Mouse (Mus musculus): ENCODE data around the gene Phox2b. TPM values are rescaled to one million over a fixed set of nuclear protein-coding genes. Genes with fewer than 3 reads are reported as not detected.
A peak's percentile ranks its signal among the peaks of the same experiment; 100 is the strongest.

Gene Phox2b
- total and polyA plus RNA-seq, 2 experiments from 2014 or later, result 11.3 to 15.8 TPM

DNA sequence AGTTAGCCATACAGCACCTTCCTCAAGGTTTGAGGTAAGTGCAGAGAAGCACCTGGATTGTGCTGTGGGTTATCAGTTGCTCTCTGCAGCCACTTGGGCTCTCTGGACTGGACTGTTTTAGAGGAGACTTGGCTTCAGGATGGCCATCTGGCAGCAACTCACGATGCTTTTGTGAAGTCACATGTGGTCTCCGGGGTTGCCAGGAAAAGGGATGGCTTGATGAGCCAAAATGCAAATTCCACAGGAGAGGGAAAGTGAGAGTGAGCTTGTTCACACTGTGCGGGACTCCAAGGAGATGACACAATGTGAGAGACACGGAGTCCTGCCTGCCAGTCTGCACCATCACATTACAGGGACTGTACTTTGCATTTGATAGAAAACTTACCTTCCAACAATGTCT, 7.3 kb downstream of the Phox2b start:
- no peaks in the 10 kb centered on the region for H3K9me3 ChIP-seq (ENCODE audit: low read length)
- H3K4me1 ChIP-seq (ENCODE audit: insufficient read depth, low read length), result no peaks in the 10 kb centered on the region
- WGBS, result 7% methylated on average over 4 of the region's 4 CpGs
- no peak overlapping the region for H3K9ac ChIP-seq (replicated peaks; ENCODE audit: low read length)
- H3K4me3 ChIP-seq (ENCODE audit: low read length), result no peak overlapping the region
- TF ChIP-seq CTCF (IDR thresholded peaks at IDR 0.05; ENCODE audit: low read depth), result no peak; the same call in 1 of the 2 replicates
- no peak overlapping the region for H3K4me2 ChIP-seq (ENCODE audit: low read depth, low read length)
- peaks cover 58% of the 10 kb centered on the region for H3K27me3 ChIP-seq (ENCODE audit: insufficient read depth, low read length)
- ATAC-seq (peak; percentile 92), DNase-seq (ENCODE audit: low spot score) (peak; percentile 90)
- H3K36me3 ChIP-seq (ENCODE audit: insufficient read depth, low read length), result no peaks in the 10 kb centered on the region
- H3K27ac ChIP-seq, result no peak overlapping the region

DNA sequence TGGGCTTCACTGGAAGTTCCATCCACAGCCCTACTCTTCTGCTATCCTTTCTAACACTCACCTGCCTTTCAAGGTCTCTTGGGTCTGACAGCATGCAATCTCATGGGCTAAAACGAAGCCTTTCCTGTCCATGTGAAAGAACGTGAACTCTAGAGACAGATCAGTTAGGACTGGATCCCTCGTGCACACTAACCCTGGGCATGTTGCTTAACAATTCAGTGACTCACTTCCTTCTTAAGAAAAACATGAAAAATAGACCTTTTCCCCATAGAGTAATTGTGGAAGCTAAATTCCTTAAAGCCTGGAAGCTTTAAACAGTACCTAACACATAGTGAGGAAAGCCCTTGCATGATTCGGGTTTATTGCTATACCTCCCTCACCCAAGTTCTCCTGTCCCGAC, 8.2 kb downstream of the Phox2b start:
- WGBS, result 72% methylated on average over 5 of the region's 5 CpGs
- no peaks in the 10 kb centered on the region for H3K9me3 ChIP-seq (ENCODE audit: low read length)
- H3K27me3 ChIP-seq (ENCODE audit: insufficient read depth, low read length), result peaks cover 53% of the 10 kb centered on the region
- no peak for ATAC-seq
- TF ChIP-seq CTCF (IDR thresholded peaks at IDR 0.05; ENCODE audit: low read depth), result no peak
- H3K27ac ChIP-seq, result no peak overlapping the region
- H3K4me1 ChIP-seq (ENCODE audit: insufficient read depth, low read length), result no peaks in the 10 kb centered on the region
- no peak overlapping the region for H3K4me2 ChIP-seq (ENCODE audit: low read depth, low read length)
- DNase-seq (ENCODE audit: low spot score), result no peak
- no peak overlapping the region for H3K9ac ChIP-seq (replicated peaks; ENCODE audit: low read length)
- H3K4me3 ChIP-seq (ENCODE audit: low read length), result no peak overlapping the region
- H3K36me3 ChIP-seq (ENCODE audit: insufficient read depth, low read length), result no peaks in the 10 kb centered on the region

DNA sequence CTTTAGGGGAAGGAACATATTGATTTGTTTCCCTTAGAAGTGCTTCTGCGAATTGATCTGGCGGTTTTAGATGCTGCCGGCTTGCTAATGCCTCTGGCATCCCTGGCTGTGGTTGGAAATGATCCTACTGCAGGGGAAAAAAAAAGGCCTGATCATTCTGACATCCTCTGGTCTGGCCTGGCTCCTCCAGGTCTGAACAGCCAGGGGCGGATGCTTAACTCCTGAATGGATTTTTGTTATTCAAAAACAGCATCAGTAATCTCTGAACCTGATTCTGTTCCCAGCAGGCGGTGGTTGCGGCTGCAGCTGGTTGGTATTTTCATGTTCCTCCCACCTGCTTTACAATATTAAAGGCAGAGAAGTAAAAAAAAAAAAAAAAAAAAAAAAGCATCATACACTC, 16.0 kb downstream of the Phox2b start:
- Histone ChIP-seq H3K4me1 (ENCODE audit: insufficient read depth, low read length) (no peaks in the 10 kb centered on the region), H3K9ac (replicated peaks; ENCODE audit: low read length) (no peak overlapping the region), H3K27ac (no peak overlapping the region), H3K27me3 (ENCODE audit: insufficient read depth, low read length) (no peaks in the 10 kb centered on the region), H3K4me2 (ENCODE audit: low read depth, low read length) (no peak overlapping the region), H3K9me3 (ENCODE audit: low read length) (peaks cover 4% of the 10 kb centered on the region), H3K4me3 (ENCODE audit: low read length) (no peak overlapping the region), H3K36me3 (ENCODE audit: insufficient read depth, low read length) (no peaks in the 10 kb centered on the region)
- DNase-seq (ENCODE audit: low spot score) (no peak), ATAC-seq (no peak)
- WGBS, result 41% methylated on average over 6 of the region's 6 CpGs
- no peak for TF ChIP-seq CTCF (IDR thresholded peaks at IDR 0.05; ENCODE audit: low read depth)

DNA sequence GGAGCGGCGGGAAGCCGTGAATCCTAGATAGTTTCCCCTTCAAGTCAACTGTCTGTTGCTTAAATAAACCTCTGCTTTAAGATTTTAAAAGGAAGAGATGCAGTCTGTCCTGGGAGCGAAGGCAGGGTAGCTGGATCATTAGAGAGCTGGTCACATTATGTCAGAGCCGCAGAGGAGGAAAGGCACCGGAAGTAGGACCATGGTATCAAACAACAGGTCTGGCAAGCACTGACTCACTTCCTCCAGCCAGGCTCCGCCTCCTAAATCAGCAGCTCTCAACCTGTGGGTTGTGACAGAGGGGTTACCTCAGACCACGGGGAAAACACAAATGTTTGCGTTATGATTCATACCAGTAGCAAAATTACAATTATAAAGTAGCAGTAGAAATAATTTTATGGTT, 35.5 kb downstream of the Phox2b start:
- H3K9me3 ChIP-seq (ENCODE audit: low read length), result no peaks in the 10 kb centered on the region
- H3K36me3 ChIP-seq (ENCODE audit: insufficient read depth, low read length), result no peaks in the 10 kb centered on the region
- ATAC-seq (no peak), DNase-seq (ENCODE audit: low spot score) (no peak)
- no peak overlapping the region for H3K4me2 ChIP-seq (ENCODE audit: low read depth, low read length)
- no peak for TF ChIP-seq CTCF (IDR thresholded peaks at IDR 0.05; ENCODE audit: low read depth)
- no peak overlapping the region for H3K4me3 ChIP-seq (ENCODE audit: low read length)
- no peaks in the 10 kb centered on the region for H3K27me3 ChIP-seq (ENCODE audit: insufficient read depth, low read length)
- H3K4me1 ChIP-seq (ENCODE audit: insufficient read depth, low read length), result no peaks in the 10 kb centered on the region
- H3K9ac ChIP-seq (replicated peaks; ENCODE audit: low read length), result no peak overlapping the region
- H3K27ac ChIP-seq, result no peak overlapping the region
- 91% methylated on average over 9 of the region's 9 CpGs for WGBS

DNA sequence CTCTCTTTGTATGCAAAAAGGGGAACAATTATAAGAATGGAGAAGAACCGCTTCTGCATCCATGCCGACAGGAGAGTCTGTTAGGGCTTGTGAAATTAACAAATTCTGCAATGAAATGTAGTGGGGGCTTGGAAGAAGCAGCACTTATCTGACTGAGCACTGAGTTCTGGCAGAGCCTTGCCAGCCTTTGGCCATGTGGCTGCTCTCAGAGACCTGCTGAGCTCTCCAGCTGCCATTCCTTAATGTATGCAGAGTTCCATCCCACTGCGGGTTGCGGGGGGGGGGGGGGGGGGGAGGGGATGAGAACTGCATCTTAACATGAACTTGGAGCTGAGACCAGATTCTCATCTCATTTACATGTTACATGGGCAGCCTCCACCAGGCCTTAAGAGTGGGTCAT, 38.6 kb downstream of the Phox2b start:
- 34% methylated on average over 3 of the region's 4 CpGs for WGBS
- peak; percentile 52 for DNase-seq (ENCODE audit: low spot score)

DNA sequence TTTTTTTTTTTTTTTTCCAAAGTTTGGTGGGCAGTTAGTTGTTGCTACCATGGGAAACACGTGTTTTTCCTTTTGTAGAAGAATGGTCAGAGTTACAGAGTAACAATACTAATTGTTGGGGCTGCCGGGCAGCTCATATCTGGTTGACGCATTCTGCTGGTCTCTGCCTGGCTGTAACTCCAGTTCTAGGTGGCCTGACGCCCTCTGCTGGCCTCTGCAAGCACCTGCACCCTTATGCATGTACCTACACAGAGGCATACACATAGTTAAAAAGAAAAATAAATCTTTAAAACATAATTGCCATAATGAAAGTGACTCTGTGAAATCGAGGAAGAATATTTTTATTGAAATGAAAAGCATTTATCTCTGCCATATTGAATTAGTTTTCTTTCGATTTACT, 41.3 kb downstream of the Phox2b start:
- Histone ChIP-seq H3K4me1 (ENCODE audit: insufficient read depth, low read length) (no peaks in the 10 kb centered on the region), H3K9ac (replicated peaks; ENCODE audit: low read length) (no peak overlapping the region), H3K36me3 (ENCODE audit: insufficient read depth, low read length) (peaks cover 6% of the 10 kb centered on the region; the same call in 1 of the 2 replicates), H3K9me3 (ENCODE audit: low read length) (no peaks in the 10 kb centered on the region), H3K27me3 (ENCODE audit: insufficient read depth, low read length) (no peaks in the 10 kb centered on the region), H3K4me2 (ENCODE audit: low read depth, low read length) (no peak overlapping the region), H3K27ac (no peak overlapping the region), H3K4me3 (ENCODE audit: low read length) (no peak overlapping the region)
- WGBS, result 86% methylated on average over 6 of the region's 6 CpGs
- DNase-seq (ENCODE audit: low spot score), result peak; percentile 12
- no peak for ATAC-seq
- TF ChIP-seq CTCF (IDR thresholded peaks at IDR 0.05; ENCODE audit: low read depth), result peak; percentile 42

More for the DNA sequence above, 38.6 kb downstream of the Phox2b start:
- peaks cover 3% of the 10 kb centered on the region; the same call in 1 of the 2 replicates for H3K36me3 ChIP-seq (ENCODE audit: insufficient read depth, low read length)
- H3K9ac ChIP-seq (replicated peaks; ENCODE audit: low read length), result no peak overlapping the region
- no peak overlapping the region for H3K4me2 ChIP-seq (ENCODE audit: low read depth, low read length)
- no peak overlapping the region for H3K27ac ChIP-seq
- TF ChIP-seq CTCF (IDR thresholded peaks at IDR 0.05; ENCODE audit: low read depth), result no peak
- 0 out of 2 replicates have a peak, but pooled peaks have one; percentile 32 for ATAC-seq
- H3K4me3 ChIP-seq (ENCODE audit: low read length), result no peak overlapping the region
- H3K9me3 ChIP-seq (ENCODE audit: low read length), result no peaks in the 10 kb centered on the region
- no peaks in the 10 kb centered on the region for H3K27me3 ChIP-seq (ENCODE audit: insufficient read depth, low read length)
- no peaks in the 10 kb centered on the region for H3K4me1 ChIP-seq (ENCODE audit: insufficient read depth, low read length)

DNA sequence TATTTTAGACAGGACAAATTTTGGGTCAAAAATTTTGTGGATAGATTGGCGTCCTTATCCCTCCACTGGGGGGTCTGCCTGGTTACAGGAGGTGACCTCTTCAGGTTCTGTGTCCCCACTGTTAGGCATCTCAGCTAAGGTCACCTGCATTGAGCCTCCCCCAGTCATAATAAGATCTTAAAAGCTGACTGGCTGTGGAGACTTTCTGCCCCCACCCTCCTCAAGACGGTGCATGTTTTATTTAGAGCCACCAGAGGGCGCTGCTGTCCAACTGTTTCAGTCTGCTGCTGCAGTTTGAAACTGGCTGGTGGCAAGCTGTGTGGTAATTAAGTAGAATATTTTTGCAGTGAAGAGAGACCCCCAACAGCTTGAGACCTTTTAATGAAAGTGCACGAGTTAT, 51.1 kb downstream of the Phox2b start:
- Histone ChIP-seq H3K36me3 (ENCODE audit: insufficient read depth, low read length) (no peaks in the 10 kb centered on the region), H3K4me1 (ENCODE audit: insufficient read depth, low read length) (no peaks in the 10 kb centered on the region), H3K9ac (replicated peaks; ENCODE audit: low read length) (no peak overlapping the region), H3K27me3 (ENCODE audit: insufficient read depth, low read length) (no peaks in the 10 kb centered on the region), H3K27ac (no peak overlapping the region), H3K9me3 (ENCODE audit: low read length) (no peaks in the 10 kb centered on the region), H3K4me2 (ENCODE audit: low read depth, low read length) (no peak overlapping the region), H3K4me3 (ENCODE audit: low read length) (no peak overlapping the region)
- peak; percentile 91 for DNase-seq (ENCODE audit: low spot score)
- peak; percentile 73 for ATAC-seq
- TF ChIP-seq CTCF (IDR thresholded peaks at IDR 0.05; ENCODE audit: low read depth), result peak; percentile 94
- WGBS, result 20% methylated on average over 4 of the region's 4 CpGs

Small RNA genes lying within 50 kb of the gene (microRNA-seq; reads per million reads assigned to microRNA genes)
- 0 reads per million in 2 experiments for gene Gm23841

Other genes with a start within 250 kb of the Phox2b start
- 64.5 and 83.3 TPM in 2 replicates for gene Tmem33, start 161.3 kb upstream of the Phox2b start, total RNA-seq (2014; rRNA removed)
- gene Tmem33, start 161.3 kb upstream of the Phox2b start, polyA plus RNA-seq (2015; fragmentation: Nextera tagmentation; extraction: Ambion mirVana), result 61.5 and 67.4 TPM in 2 replicates
- gene Slc30a9, start 207.7 kb upstream of the Phox2b start, total RNA-seq (2014; rRNA removed), result 72.8 and 90.5 TPM in 2 replicates
- gene Slc30a9, start 207.7 kb upstream of the Phox2b start, polyA plus RNA-seq (2015; fragmentation: Nextera tagmentation; extraction: Ambion mirVana), result 175 and 179 TPM in 2 replicates